Mouse (Mus musculus) megakaryocyte, embryonic 14.5 days (primary cell): ENCODE measurements around the gene Top2b.

Source experiments
- FLI1 ChIP-seq: IDR thresholded peaks from 2 replicates; pipeline ENCODE4 v1.6.1; 2012; ENCODE audit warnings: low read length, inconsistent platforms, mixed read lengths
- GATA1 ChIP-seq: IDR thresholded peaks from 3 replicates; pipeline ENCODE4 v1.6.1; 2012; ENCODE audit warnings: mixed read lengths, low read length, inconsistent platforms, borderline replicate concordance

GRCm38 (mm10) chr14:16334260-16334659, 30.7 kb upstream of the Top2b start:
- TF ChIP-seq GATA1 (no peak), FLI1 (no peak)
